Mouse (Mus musculus) ES-E14 (cell line): ENCODE data around the gene Gm10300. TPM values are rescaled to one million over a fixed set of nuclear protein-coding genes. Genes with fewer than 3 reads are reported as not detected.

Experiments
- DNase-seq: peaks from one replicate; pipeline ENCODE4 v3.0.0-alpha.2; 2013; ENCODE audit warnings: low read depth, low spot score
- H3K27ac ChIP-seq: 2 replicates; pipeline ENCODE4 v1.5.1; 2012; ENCODE audit warnings: low read depth, mild to moderate bottlenecking, low read length, moderate library complexity, mixed read lengths; ENCODE audit not compliant: poor library complexity, insufficient read depth, severe bottlenecking
- H3K36me3 ChIP-seq: 2 replicates; pipeline ENCODE4 v1.6.1; 2012; ENCODE audit warnings: mild to moderate bottlenecking, low read length, moderate library complexity, mixed read lengths; ENCODE audit not compliant: control insufficient read depth, poor library complexity, insufficient read depth, severe bottlenecking
- H3K4me1 ChIP-seq, 2 experiments: fragments of 150-350 bp in 1 of 2; sonication (generic) in 1 of 2; 2 replicates each; pipeline ENCODE4 v1.6.1; 2012; ENCODE audit warnings: low read length in 2 of 2, mild to moderate bottlenecking in 1 of 2, mixed read lengths in 1 of 2; ENCODE audit not compliant: control insufficient read depth in 2 of 2, insufficient read depth in 2 of 2, poor library complexity in 1 of 2
- H3K4me3 ChIP-seq, 2 experiments: fragments of 150-350 bp in 1 of 2; sonication (generic) in 1 of 2; 2 replicates each; pipeline ENCODE4 v1.5.1; 2012; ENCODE audit warnings: low read length in 2 of 2, low read depth in 1 of 2, mild to moderate bottlenecking in 1 of 2, mixed read lengths in 1 of 2; ENCODE audit not compliant: insufficient read depth in 1 of 2, poor library complexity in 1 of 2, severe bottlenecking in 1 of 2
- H3K9ac ChIP-seq: 2 replicates; pipeline ENCODE4 v1.6.1; 2012; ENCODE audit warnings: low read depth, mild to moderate bottlenecking, low read length, mixed read lengths; ENCODE audit not compliant: poor library complexity, insufficient read depth, severe bottlenecking
- H3K9me3 ChIP-seq: fragments of 150-350 bp; sonication (generic); 2 replicates; pipeline ENCODE4 v1.6.1; 2012; ENCODE audit warnings: low read depth, mild to moderate bottlenecking, low read length; ENCODE audit not compliant: control insufficient read depth, insufficient read depth
- CHD2 ChIP-seq: IDR thresholded peaks from 2 replicates; pipeline ENCODE4 v1.6.1; 2014; ENCODE audit warnings: mild to moderate bottlenecking, low read depth, low read length, inconsistent platforms
- HCFC1 ChIP-seq: IDR thresholded peaks from 2 replicates; pipeline ENCODE4 v1.6.1; 2012; ENCODE audit warnings: low read length, inconsistent platforms, borderline replicate concordance; ENCODE audit not compliant: insufficient read depth
- MAFK ChIP-seq: IDR thresholded peaks from 2 replicates; pipeline ENCODE4 v1.6.1; 2014; ENCODE audit warnings: mild to moderate bottlenecking, low read depth, low read length, inconsistent platforms; ENCODE audit not compliant: insufficient read depth
- ZC3H11A ChIP-seq: IDR thresholded peaks from 2 replicates; pipeline ENCODE4 v1.6.1; 2012; ENCODE audit warnings: low read depth, mild to moderate bottlenecking, inconsistent platforms, low read length, borderline replicate concordance
- ZNF384 ChIP-seq: IDR thresholded peaks from 2 replicates; pipeline ENCODE4 v1.6.1; 2012; ENCODE audit warnings: low read depth, low read length, inconsistent platforms
- in situ Hi-C, 2 experiments: fragments of 600-800 bp; cut with MboI; formaldehyde crosslinking; loops; one replicate each; pipeline ENCODE4 v1.15.1; 2025; ENCODE audit warnings: low sequenced_read_pairs in 2 of 2, inconsistent platforms in 1 of 2; ENCODE audit not compliant: unreplicated experiment in 2 of 2
- total RNA-seq: library from RNA; depleted of rRNA; stranded (reverse); fragments of 300-350 nt; gene quantifications from 2 replicates; pipeline ENCODE4 v1.2.3, GENCODE M21; 2012; rRNA removed

Gm10300 gene
- 0.11 TPM in 1 of 2 replicates, not detected in the other for total RNA-seq

DNA sequence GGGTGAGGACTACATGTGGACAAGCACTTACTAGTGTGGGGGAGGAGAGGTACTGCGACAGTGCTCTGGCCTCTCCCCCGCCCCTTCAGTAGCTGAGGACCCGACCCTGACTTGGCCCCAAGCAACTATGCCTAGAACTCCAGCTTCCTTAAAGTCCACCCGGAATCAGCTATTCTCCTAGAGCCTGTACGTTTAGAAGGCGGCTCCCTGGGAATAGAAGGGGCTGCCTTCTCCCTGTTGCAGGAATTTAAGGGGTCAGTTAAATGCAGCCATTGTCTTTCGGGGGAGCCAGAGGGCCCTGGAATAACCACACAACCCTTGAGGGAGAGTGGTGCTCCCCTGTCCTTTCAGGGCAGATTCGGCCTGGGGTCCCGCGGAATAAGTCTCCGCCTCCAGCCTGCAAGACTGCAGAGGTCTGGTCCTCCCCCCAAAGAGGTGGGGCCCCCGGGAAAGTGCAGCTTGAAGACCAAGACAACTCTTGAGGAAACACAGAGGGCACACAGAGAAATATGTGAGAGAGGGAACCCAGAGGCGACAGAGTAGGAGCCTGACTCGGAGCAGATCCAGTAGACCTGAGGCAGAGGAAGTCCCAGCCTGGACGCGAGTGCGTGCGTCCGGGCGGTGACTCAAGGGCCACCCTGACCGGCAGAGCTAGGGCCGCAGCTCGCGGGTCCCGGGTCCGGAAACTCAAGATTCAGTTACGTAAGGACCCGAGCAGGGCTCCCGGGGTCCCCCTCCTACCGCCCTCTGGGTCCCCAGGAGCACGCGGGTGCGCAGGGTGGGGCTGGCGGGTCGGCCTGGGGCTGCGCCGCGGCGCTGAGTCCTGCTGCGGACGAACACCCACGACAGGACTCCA, at the start of gene Gm10300:
Gene Gm10300 (plus strand): TSS at position 621 of the 856 bp plus-strand sequence.
- in situ Hi-C loops: no loop called here
- TF ChIP-seq ZNF384: no peak
- no peak for TF ChIP-seq MAFK
- no peak for TF ChIP-seq HCFC1
- no peak for TF ChIP-seq CHD2
- no peak for TF ChIP-seq ZC3H11A

DNA sequence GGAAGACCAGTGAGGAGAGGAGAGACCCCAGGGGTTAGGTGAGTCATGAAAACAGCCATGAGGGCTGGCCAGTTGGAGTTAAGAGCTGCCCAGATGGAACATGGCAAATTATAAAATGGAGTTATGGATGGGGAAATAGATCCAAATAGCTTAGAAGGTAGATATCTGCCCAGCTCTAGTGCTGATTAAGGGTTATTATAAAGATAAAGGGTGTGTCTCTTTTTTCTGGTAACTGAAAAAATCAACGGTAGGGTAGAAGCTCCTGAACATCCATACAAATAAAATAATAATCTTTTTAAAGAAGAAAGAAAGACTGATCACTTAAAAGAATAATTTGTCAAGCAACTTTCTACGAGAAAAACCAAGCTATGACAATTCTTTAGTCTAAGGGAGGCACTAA, 49.2 kb upstream of the Gm10300 start:
- H3K36me3 ChIP-seq: no peaks in the 10 kb centered on the region
- H3K9ac ChIP-seq: no peak overlapping the region
- peaks cover 6 to 12% of the 10 kb centered on the region in 2 experiments; a peak in 3 of 4 replicates for H3K4me1 ChIP-seq
- DNase-seq: no peak
- H3K27ac ChIP-seq: 0 out of 2 replicates have a peak overlapping the region, but pooled peaks have one; percentile 22
- no peaks in the 10 kb centered on the region for H3K9me3 ChIP-seq
- no peak overlapping the region for H3K4me3 ChIP-seq
- in situ Hi-C loops: no loop called here
- TF ChIP-seq ZC3H11A (no peak), HCFC1 (no peak)

More for the DNA sequence above, at the start of gene Gm10300:
- peaks cover 5 to 8% of the 10 kb centered on the region in 2 experiments; a peak in 2 of 4 replicates for H3K4me1 ChIP-seq
- DNase-seq: no peak
- peaks cover 2% of the 10 kb centered on the region; the same call in 1 of the 2 replicates for H3K36me3 ChIP-seq
- peak within 1 kb of the TSS; percentile 74 for H3K9ac ChIP-seq
- H3K4me3 ChIP-seq: peak within 1 kb of the TSS; percentile 85 to 98
- no peak within 1 kb of the TSS for H3K27ac ChIP-seq
- H3K9me3 ChIP-seq: no peaks in the 10 kb centered on the region

DNA sequence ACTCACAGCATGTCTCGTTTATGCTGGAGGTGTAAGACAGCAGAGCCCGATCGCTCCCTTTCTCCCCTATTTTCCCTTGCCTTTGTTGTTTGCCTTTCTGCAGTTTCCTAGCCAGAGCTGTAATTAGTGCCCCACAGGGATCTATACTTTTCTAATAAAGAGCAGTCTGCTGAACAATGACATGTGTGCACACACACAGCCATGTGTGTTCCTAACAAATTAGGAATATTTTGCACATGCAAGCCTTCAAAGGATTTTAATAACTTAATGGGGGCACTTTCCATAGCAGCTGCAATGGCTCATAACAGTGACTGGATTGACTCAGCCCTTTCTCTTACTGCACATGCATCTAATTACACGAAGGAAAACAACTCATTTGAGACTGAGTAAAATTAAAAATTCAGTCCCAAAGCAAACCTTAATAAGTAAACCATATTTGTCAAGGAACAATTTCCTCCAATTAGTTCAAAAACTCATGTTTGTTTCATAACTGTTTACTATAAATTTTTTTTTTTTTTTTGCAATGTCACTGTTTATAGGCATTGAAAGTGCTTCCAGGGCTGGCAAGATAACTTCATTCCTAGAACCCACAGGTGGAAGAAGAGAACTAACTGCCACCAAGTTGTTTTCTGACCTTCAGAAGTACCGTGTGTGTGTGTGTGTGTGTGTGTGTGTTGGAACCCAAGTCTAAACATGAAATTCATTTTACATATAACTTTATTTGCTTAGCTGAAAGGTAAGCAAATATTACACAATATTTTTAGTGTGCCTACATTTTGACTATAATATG, 48.6 kb upstream of the Gm10300 start:
- Histone ChIP-seq H3K4me3 (no peak overlapping the region), H3K36me3 (no peaks in the 10 kb centered on the region), H3K9ac (no peak overlapping the region), H3K27ac (no peak overlapping the region), H3K4me1 (peaks cover 4 to 9% of the 10 kb centered on the region in 2 experiments; a peak in 3 of 4 replicates), H3K9me3 (no peaks in the 10 kb centered on the region)
- TF ChIP-seq MAFK: no peak
- TF ChIP-seq CHD2: no peak
- TF ChIP-seq HCFC1: no peak
- no peak for TF ChIP-seq ZC3H11A
- TF ChIP-seq ZNF384: no peak
- in situ Hi-C loops: no loop called here
- DNase-seq: no peak

DNA sequence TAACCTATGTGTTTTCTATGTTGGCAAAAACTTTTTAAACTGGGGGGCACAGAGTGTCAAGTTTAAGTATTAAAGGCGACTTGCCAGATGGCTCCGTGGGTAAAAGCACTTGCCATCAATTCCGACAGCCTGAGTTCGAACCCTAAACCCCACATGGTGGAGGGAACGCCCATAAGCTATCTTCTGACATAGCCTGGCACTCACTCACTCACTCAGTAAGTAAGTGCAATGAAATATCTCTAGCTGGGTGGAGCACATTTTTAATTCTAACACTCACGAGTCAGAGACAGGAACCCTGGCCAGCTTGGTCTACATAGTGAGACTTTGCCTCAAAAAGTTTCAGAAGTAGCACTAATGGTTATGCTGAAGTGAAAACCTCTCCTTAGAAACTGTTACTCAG, 47.3 kb upstream of the Gm10300 start:
- Histone ChIP-seq H3K9ac (no peak overlapping the region), H3K36me3 (no peaks in the 10 kb centered on the region), H3K4me1 (peaks cover 4 to 5% of the 10 kb centered on the region in 2 experiments; a peak in 2 of 4 replicates), H3K9me3 (no peaks in the 10 kb centered on the region), H3K4me3 (no peak overlapping the region), H3K27ac (no peak overlapping the region)
- TF ChIP-seq ZNF384 (no peak), HCFC1 (no peak), ZC3H11A (no peak)
- no peak for DNase-seq
- in situ Hi-C loops: no loop called here
